In the genomic region with DNA sequence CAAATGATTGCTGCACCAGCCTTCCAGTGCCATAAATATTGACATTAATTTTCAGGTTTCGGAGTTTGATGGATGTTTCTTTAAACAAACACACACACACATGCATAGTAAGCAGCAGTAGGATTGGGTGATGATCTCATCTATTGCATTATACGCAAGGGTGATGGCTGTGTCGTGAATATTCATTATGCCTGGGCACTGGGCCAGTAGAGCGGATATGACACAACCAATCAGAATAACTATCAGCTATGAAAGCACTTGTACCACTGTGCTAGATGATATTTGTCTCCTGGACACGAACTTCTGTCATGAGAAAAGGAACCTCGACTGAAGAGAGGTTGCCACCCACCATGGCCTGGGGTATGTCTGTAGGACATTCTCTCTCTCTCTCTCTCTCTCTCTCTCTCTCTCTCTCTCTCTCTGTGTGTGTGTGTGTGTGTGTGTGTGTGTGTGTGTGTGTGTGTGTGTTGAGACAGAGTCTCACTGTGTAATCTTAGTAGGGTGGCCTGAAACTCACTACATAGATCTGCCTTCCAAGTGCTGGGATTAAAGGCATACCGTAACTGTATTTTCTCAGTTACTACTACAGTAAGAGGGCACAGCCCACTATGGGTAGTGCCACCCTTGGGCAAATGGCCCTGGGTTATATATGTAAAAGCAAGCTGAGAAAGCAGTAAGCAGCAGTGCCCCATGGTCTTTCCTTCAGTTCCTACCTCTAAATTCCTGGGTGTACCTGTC, we compare ENCODE assay signal across 10 mouse cellular contexts.
DNase-seq lines count a peak whose midpoint lies in the region; ATAC-seq and TF ChIP-seq lines count a peak whose summit lies in the region.
"Had no signal": no experiment of that assay in that cellular context is flagged by ENCODE, and none has a peak within 500 bp of the region (broad histone marks: within the 10 kb centered on the region; RNA-seq: fewer than 3 reads in every experiment).

No protein-coding gene starts in this region.

- H3K4me1 ChIP-seq in forebrain, embryonic 15.5 days = 0 out of 2 replicates have a peak, but pooled peaks cover 5% of the 10 kb centered on the region

- WGBS in forebrain, embryonic 15.5 days = 23% methylated on average over 7 of the region's 7 CpGs

- no peaks in the 10 kb centered on the region for H3K9me3 ChIP-seq in forebrain, embryonic 15.5 days

- H3K4me2 ChIP-seq in forebrain, embryonic 15.5 days (replicated peaks) = no peak overlapping the region
- H3K4me2 ChIP-seq: liver, embryonic 11.5 days had no signal

- peak; percentile 24 to 27 for DNase-seq in layer of hippocampus, postnatal 36 days
- no peak for DNase-seq in layer of hippocampus, adult 11-12 months (ENCODE audit: low spot score)
- DNase-seq in adrenal gland, postnatal 10 days = peak; percentile 49
- DNase-seq in lung, postnatal 36 days = peak; percentile 65
- no peak for DNase-seq in c-Kit-positive CD71-positive TER-119-positive erythroid progenitor cells, embryonic 14.5 days (ENCODE audit: low spot score)
- no peak for DNase-seq in gastrocnemius, adult 2 months
- DNase-seq in heart, adult 11 months = no peak

- no peak overlapping the region for H3K9ac ChIP-seq in forebrain, embryonic 15.5 days (replicated peaks)

- intact Hi-C loops in gastrocnemius, adult 2 months (cut with DNase I) = no loop called here

- H3K36me3 ChIP-seq in forebrain, embryonic 15.5 days = no peaks in the 10 kb centered on the region

- H3K27ac ChIP-seq in forebrain, embryonic 15.5 days (replicated peaks) = no peak overlapping the region
- no peak overlapping the region for H3K27ac ChIP-seq in gastrocnemius, adult 2 months
- H3K27ac ChIP-seq: kidney, postnatal 0 days had no signal

- ATAC-seq in forebrain, embryonic 15.5 days (replicated peaks) = peak; percentile 99

- no peak overlapping the region for H3K4me3 ChIP-seq in forebrain, embryonic 15.5 days
- H3K4me3 ChIP-seq in gastrocnemius, adult 2 months = no peak overlapping the region

- TF ChIP-seq CTCF in gastrocnemius, adult 2 months (IDR thresholded peaks at IDR 0.05) = no peak

- no peaks in the 10 kb centered on the region for H3K27me3 ChIP-seq in forebrain, embryonic 15.5 days

Comparison
In these comparisons a context has a peak if more than half of its experiments do, and no peak if none do; other contexts are left out.
1. DNase-seq: peak in layer of hippocampus, postnatal 36 days (2 of 2), adrenal gland, postnatal 10 days (single experiment) and lung, postnatal 36 days (single experiment); none in layer of hippocampus, adult 11-12 months (single experiment), c-Kit-positive CD71-positive TER-119-positive erythroid progenitor cells, embryonic 14.5 days (single experiment), gastrocnemius, adult 2 months (single experiment) and heart, adult 11 months (single experiment).